Mouse (Mus musculus) bone marrow, adult 2 months (tissue): ENCODE results near the gene Gm11595. TPM values are rescaled to one million over a fixed set of nuclear protein-coding genes. Genes with fewer than 3 reads are reported as not detected.
"Not testable (repeated sequence)": the region's sequence is repeated elsewhere in the genome, so short reads cannot be mapped to it uniquely, and the experiment has no call there.

ENCODE experiments used
- H3K27ac ChIP-seq: fragments of 200-500 bp; 2 replicates; pipeline ENCODE4 v1.5.1; 2012; ENCODE audit warnings: low read depth, mild to moderate bottlenecking, control low read depth, inconsistent platforms, low read length; ENCODE audit not compliant: control insufficient read depth, poor library complexity, insufficient read depth
- H3K4me1 ChIP-seq: fragments of 200-500 bp; 2 replicates; pipeline ENCODE4 v1.6.1; 2011; ENCODE audit warnings: low read length; ENCODE audit not compliant: control insufficient read depth, insufficient read depth
- H3K4me3 ChIP-seq: fragments of 200-500 bp; replicated peaks from 2 replicates; pipeline ENCODE3; 2011; ENCODE audit warnings: mild to moderate bottlenecking, low read depth, low read length, control low read depth; ENCODE audit not compliant: control insufficient read depth
- CTCF ChIP-seq: fragments of 200-500 bp; IDR thresholded peaks from 2 replicates; pipeline ENCODE4 v1.5.1; 2011; ENCODE audit warnings: low read length, control low read depth; ENCODE audit not compliant: control insufficient read depth, insufficient read depth
- POLR2A ChIP-seq: fragments of 200-500 bp; IDR thresholded peaks from 2 replicates; pipeline ENCODE4 v1.6.1; 2011; ENCODE audit warnings: low read depth, mild to moderate bottlenecking, control low read depth, low read length, borderline replicate concordance; ENCODE audit not compliant: control insufficient read depth
- WGBS: fragments of 180-500 bp; shearing (Covaris S2); methylation state at CpG from one replicate; pipeline ENCODE4 v1.1.7; 2018; 5-methylcytosine and 5-hydroxymethylcytosine counted together
- polyA plus RNA-seq: library from polyadenylated mRNA; stranded (reverse); fragments of >200 nt; gene quantifications from 2 replicates; pipeline ENCODE4 v1.2.4, GENCODE M21; 2011; ENCODE audit warnings: low replicate concordance; ENCODE audit not compliant: missing spikeins, insufficient read depth, insufficient read length

Gene Gm11595
- polyA plus RNA-seq = not detected in 2 replicates

DNA sequence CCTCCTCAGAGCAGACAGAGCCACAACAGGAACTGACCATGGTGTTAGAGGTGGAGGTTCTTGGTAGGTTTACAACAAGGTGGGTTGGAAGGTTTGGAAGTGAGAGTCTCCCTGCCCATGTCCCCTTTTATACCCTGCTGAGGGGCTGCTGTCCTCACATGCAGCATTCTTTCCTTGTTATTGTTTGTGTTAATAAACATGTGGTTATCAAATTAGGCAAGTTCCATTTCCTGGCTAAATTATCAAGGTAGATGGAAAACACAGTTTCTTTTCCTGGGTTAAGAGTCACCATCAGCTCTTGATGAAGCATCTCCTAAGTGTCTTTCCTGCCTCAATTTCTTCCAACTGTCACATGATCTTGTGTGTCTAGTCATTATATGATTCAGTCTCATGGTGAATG is at the start of gene Gm11595:
TSS of gene Gm11595 (minus strand) at position 101 of the 400 bp plus-strand sequence.
- not testable (repeated sequence) for H3K27ac ChIP-seq, H3K4me1 ChIP-seq, H3K4me3 ChIP-seq

DNA sequence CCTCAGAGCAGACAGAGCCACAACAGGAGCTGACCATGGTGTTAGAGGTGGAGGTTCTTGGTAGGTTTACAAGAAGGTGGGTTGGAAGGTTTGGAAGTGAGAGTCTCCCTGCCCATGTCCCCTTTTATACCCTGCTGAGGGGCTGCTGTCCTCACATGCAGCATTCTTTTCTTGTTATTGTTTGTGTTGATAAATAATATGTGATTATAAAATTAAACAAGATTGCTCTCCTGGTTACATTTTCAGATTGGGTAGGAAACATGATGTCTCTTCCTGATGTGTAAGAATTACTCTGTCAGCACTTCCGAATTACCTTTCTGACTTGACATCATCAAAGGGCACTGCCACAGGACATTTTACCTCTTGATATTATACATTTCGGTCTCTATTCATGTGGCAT is 42.9 kb upstream of the Gm11595 start, which contains the start of gene Gm11564:
TSS of gene Gm11564 (minus strand) at position 101 of the 400 bp plus-strand sequence.
- 66% methylated on average over 2 of the region's 2 CpGs for WGBS
- not testable (repeated sequence) for H3K4me3 ChIP-seq, H3K4me1 ChIP-seq, H3K27ac ChIP-seq

DNA sequence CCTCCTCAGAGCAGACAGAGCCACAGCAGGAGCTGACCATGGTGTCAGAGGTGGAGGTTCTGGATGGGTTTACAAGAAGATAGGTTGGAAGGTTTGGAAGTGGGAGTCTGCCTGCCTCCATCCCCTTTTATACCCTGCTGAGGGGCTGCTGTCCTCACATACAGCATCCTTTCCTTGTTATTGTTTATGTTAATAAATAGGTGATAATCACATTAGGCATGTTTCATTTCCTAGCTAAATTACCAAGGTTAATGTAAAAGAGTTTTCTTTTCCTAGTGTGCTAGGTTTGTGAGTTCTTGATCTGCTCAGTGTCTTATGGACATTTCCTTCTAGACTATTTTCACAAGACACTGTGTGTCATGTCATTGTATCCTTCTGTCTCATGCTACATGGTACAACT is 37.1 kb upstream of the Gm11595 start, which contains the start of gene Krtap4-13:
TSS of gene Krtap4-13 (minus strand) at position 101 of the 400 bp plus-strand sequence.
- not testable (repeated sequence) for H3K4me1 ChIP-seq, H3K27ac ChIP-seq, H3K4me3 ChIP-seq

DNA sequence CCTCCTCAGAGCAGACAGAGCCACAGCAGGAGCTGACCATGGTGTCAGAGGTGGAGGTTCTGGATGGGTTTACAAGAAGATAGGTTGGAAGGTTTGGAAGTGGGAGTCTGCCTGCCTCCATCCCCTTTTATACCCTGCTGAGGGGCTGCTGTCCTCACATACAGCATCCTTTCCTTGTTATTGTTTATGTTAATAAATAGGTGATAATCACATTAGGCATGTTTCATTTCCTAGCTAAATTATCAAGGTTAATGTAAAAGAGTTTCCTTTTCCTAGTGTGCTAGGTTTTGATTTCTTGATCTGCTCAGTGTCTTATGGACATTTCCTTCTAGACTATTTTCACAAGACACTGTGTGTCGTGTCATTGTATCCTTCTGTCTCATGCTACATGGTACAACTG is 31.6 kb upstream of the Gm11595 start, which contains the start of gene Gm11554:
TSS of gene Gm11554 (minus strand) at position 101 of the 400 bp plus-strand sequence.
- H3K27ac ChIP-seq, H3K4me3 ChIP-seq, H3K4me1 ChIP-seq: not testable (repeated sequence)
- no CpG with 5 or more reads among the region's 1 CpGs for WGBS

DNA sequence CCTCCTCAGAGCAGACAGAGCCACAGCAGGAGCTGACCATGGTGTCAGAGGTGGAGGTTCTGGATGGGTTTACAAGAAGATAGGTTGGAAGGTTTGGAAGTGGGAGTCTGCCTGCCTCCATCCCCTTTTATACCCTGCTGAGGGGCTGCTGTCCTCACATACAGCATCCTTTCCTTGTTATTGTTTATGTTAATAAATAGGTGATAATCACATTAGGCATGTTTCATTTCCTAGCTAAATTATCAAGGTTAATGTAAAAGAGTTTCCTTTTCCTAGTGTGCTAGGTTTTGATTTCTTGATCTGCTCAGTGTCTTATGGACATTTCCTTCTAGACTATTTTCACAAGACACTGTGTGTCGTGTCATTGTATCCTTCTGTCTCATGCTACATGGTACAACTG is 26.1 kb upstream of the Gm11595 start, which contains the start of gene Gm11569:
TSS of gene Gm11569 (minus strand) at position 101 of the 400 bp plus-strand sequence.
- not testable (repeated sequence) for H3K27ac ChIP-seq, H3K4me3 ChIP-seq, H3K4me1 ChIP-seq
- WGBS = no CpG with 5 or more reads among the region's 1 CpGs

DNA sequence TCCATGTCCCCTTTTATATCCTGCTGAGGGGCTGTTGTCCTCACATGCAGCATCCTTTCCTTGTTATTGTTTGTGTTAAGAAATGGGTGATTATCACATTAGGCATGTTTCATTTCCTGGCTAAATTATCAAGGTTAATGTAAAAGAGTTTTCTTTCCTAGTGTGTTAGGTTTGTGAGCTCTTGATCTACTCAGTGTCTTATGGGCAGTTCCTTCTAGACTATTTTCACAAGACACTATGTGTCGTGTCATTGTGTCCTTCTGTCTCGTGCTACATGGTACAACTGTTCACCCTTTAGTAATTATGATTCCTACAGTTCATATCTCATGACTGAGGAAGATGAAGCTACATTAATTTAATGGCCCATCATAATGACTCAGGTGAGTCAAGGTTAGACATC is 20.7 kb upstream of the Gm11595 start, which contains the start of gene Gm11596:
TSS of gene Gm11596 (minus strand) at position 101 of the 400 bp plus-strand sequence.
- 66% methylated on average over 2 of the region's 2 CpGs for WGBS
- TF ChIP-seq CTCF (no peak), POLR2A (no peak)
- Histone ChIP-seq H3K4me3 (no peak within 1 kb of the TSS), H3K27ac (no peak within 1 kb of the TSS), H3K4me1 (no peaks in the 10 kb centered on the region)

DNA sequence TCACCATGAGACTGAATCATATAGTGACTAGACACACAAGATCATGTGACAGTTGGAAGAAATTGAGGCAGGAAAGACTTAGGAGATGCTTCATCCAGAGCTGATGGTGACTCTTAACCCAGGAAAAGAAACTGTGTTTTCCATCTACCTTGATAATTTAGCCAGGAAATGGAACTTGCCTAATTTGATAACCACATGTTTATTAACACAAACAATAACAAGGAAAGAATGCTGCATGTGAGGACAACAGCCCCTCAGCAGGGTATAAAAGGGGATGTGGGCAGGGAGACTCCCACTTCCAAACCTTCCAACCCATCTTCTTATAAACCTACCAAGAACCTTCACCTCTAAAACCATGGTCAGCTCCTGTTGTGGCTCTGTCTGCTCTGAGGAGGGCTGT is 12.2 kb upstream of the Gm11595 start, which contains the start of gene Krtap4-9:
TSS of gene Krtap4-9 (plus strand) at position 301 of the 400 bp plus-strand sequence.
- H3K4me1 ChIP-seq, H3K27ac ChIP-seq, H3K4me3 ChIP-seq: not testable (repeated sequence)

DNA sequence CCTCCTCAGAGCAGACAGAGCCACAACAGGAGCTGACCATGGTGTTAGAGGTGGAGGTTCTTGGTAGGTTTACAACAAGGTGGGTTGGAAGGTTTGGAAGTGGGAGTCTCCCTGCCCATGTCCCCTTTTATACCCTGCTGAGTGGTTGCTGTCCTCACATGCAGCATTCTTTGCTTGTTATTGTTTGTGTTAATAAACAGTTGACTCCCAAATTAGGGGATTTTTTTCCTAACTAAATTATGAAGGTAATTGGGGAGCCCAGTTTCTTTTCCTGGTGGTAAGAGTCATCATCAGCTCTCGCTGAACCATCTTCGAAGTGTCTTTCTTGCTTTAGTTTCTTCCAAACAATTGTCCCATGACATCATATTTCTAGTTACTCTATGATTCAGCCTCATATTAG is 7.9 kb upstream of the Gm11595 start, which contains the start of gene Krtap4-8:
TSS of gene Krtap4-8 (minus strand) at position 101 of the 400 bp plus-strand sequence.
- TF ChIP-seq CTCF (no peak), POLR2A (no peak)
- Histone ChIP-seq H3K4me3 (no peak within 1 kb of the TSS), H3K27ac (no peak within 1 kb of the TSS), H3K4me1 (no peaks in the 10 kb centered on the region)
- 87% methylated on average over 2 of the region's 2 CpGs for WGBS

DNA sequence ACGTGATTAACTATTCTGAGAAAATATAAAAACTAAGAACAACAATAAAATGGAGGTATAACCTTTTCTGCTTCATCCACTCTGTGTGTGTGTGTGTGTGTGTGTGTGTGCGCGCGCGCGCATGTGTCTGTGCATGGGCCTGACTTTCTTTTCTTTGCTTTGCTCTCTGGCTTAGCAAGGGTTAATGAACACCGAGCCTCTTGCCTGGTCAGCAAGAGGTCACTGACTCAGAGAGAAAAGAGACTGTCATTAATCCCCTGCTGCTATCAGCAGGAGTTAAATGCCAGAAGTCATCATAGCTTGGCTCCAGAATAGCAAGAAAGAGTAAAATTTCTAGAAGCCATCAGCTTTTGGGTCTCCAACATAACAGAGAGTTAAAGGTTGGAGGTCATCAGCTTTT is 5.7 kb upstream of the Gm11595 start:
- H3K27ac ChIP-seq = no peak overlapping the region
- H3K4me1 ChIP-seq = no peaks in the 10 kb centered on the region
- no peak overlapping the region for H3K4me3 ChIP-seq
- no peak for TF ChIP-seq CTCF
- no peak for TF ChIP-seq POLR2A
- WGBS = 72% methylated on average over 7 of the region's 7 CpGs

DNA sequence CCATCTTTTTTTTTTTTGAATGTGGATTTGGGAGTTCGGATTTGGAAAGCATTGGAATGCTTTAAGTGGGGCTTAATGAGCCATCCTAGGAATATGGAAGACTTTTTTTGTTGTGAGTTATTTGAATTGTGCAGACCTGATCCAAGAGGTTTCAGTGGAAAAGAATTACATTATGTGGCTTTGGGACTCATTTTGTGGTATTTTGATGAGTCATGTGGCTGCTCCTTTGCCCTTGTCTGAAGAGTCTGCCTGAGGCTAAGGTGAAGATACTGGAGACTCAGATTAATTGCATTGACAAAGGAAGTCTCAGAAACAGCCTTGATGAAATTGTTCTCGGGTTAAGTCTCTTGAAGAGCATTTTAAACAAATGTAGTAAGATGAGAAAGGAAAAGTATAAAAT is 4.3 kb downstream of the Gm11595 start:
- TF ChIP-seq POLR2A (no peak), CTCF (no peak)
- no peak overlapping the region for H3K4me3 ChIP-seq
- no peaks in the 10 kb centered on the region for H3K4me1 ChIP-seq
- WGBS = 62% methylated on average over 2 of the region's 2 CpGs
- no peak overlapping the region for H3K27ac ChIP-seq
